Mouse (Mus musculus) forebrain, embryonic 16.5 days (tissue): Measurements from ENCODE around the gene Dus3l. TPM values are rescaled to one million over a fixed set of nuclear protein-coding genes. Genes with fewer than 3 reads are reported as not detected.

Source experiments
- ATAC-seq: fragments of 200-750 bp; cut with Nextera tagmentation; 2 replicates; pipeline ENCODE4 v1.8.0; 2017; ENCODE audit warnings: mild to moderate bottlenecking, moderate library complexity
- H3K27ac ChIP-seq: fragments of 300-500 bp; sonication (generic); 2 replicates; pipeline ENCODE4 v1.5.1; 2014; ENCODE audit warnings: low read length, control low read depth
- H3K27me3 ChIP-seq: fragments of 300-500 bp; sonication (generic); replicated peaks from 2 replicates; pipeline ENCODE4 v1.6.1; 2014; ENCODE audit warnings: low read length; ENCODE audit not compliant: control insufficient read depth, insufficient read depth
- H3K36me3 ChIP-seq: fragments of 300-500 bp; sonication (generic); 2 replicates; pipeline ENCODE4 v1.6.1; 2014; ENCODE audit not compliant: control insufficient read depth, insufficient read depth
- H3K4me1 ChIP-seq: fragments of 300-500 bp; sonication (generic); replicated peaks from 2 replicates; pipeline ENCODE4 v1.6.1; 2014; ENCODE audit warnings: low read length; ENCODE audit not compliant: control insufficient read depth, insufficient read depth
- H3K4me2 ChIP-seq: fragments of 300-500 bp; sonication (generic); 2 replicates; pipeline ENCODE4 v1.6.1; 2014; ENCODE audit warnings: mild to moderate bottlenecking, low read length, control low read depth
- H3K4me3 ChIP-seq: fragments of 300-500 bp; sonication (generic); replicated peaks from 2 replicates; pipeline ENCODE4 v1.5.1; 2014; ENCODE audit warnings: mild to moderate bottlenecking, low read length, control low read depth
- H3K9ac ChIP-seq: fragments of 300-500 bp; sonication (generic); replicated peaks from 2 replicates; pipeline ENCODE4 v1.6.1; 2014; ENCODE audit warnings: low read depth, low read length, control low read depth
- H3K9me3 ChIP-seq: fragments of 300-500 bp; sonication (generic); 2 replicates; pipeline ENCODE4 v1.6.1; 2016; ENCODE audit warnings: low read length; ENCODE audit not compliant: control insufficient read depth
- whole genome bisulfite sequencing: fragments of 180-500 bp; shearing (Covaris S2); extraction: QIAGEN DNeasy Blood & Tissue Kit; methylation state at CpG from one replicate; pipeline ENCODE4 v1.1.7; 2014; 5-methylcytosine and 5-hydroxymethylcytosine counted together
- polyA plus RNA-seq: library from polyadenylated mRNA; unstranded; fragments of >200 nt; fragmentation: Nextera tagmentation; extraction: Ambion mirVana; gene quantifications from 2 replicates; pipeline ENCODE4 v1.2.1, GENCODE M21; 2015

The Dus3l gene
- polyA plus RNA-seq, 1 experiment from 2014 or later: 90.4 TPM

- no peak overlapping the region for H3K4me3 ChIP-seq
- ATAC-seq: no peak
- no peak overlapping the region for H3K4me2 ChIP-seq
- H3K9me3 ChIP-seq: no peaks in the 10 kb centered on the region; the same call in 1 of the 2 replicates
- 0 out of 2 replicates have a peak, but pooled peaks cover 3% of the 10 kb centered on the region for H3K36me3 ChIP-seq
- no peak overlapping the region for H3K9ac ChIP-seq
- WGBS: 8% methylated on average over 7 of the region's 7 CpGs
- peaks cover 5% of the 10 kb centered on the region; the same call in 1 of the 2 replicates for H3K4me1 ChIP-seq
- no peak overlapping the region for H3K27ac ChIP-seq
- H3K27me3 ChIP-seq: no peaks in the 10 kb centered on the region
Observed at GRCm38 (mm10) chr17:56727029-56727649, 37.4 kb upstream of the Dus3l start.

- WGBS: 11% methylated on average over 12 of the region's 12 CpGs
- H3K4me2 ChIP-seq: no peak overlapping the region
- peaks cover 5% of the 10 kb centered on the region; the same call in 1 of the 2 replicates for H3K4me1 ChIP-seq
- H3K27ac ChIP-seq: no peak overlapping the region
- no peak overlapping the region for H3K9ac ChIP-seq
- no peaks in the 10 kb centered on the region; the same call in 1 of the 2 replicates for H3K9me3 ChIP-seq
- H3K27me3 ChIP-seq: no peaks in the 10 kb centered on the region
- no peak for ATAC-seq
- 0 out of 2 replicates have a peak, but pooled peaks cover 2% of the 10 kb centered on the region for H3K36me3 ChIP-seq
- H3K4me3 ChIP-seq: no peak overlapping the region
Observed at GRCm38 (mm10) chr17:56727659-56728058, 36.9 kb upstream of the Dus3l start.

- H3K4me2 ChIP-seq: no peak overlapping the region
- peaks cover 5% of the 10 kb centered on the region; the same call in 1 of the 2 replicates for H3K4me1 ChIP-seq
- no peaks in the 10 kb centered on the region for H3K27me3 ChIP-seq
- no peak overlapping the region for H3K4me3 ChIP-seq
- no peak overlapping the region for H3K9ac ChIP-seq
- 43% methylated on average over 12 of the region's 12 CpGs for WGBS
- no peaks in the 10 kb centered on the region for H3K36me3 ChIP-seq
- H3K27ac ChIP-seq: no peak overlapping the region
- ATAC-seq: no peak
- no peaks in the 10 kb centered on the region; the same call in 1 of the 2 replicates for H3K9me3 ChIP-seq
Observed at GRCm38 (mm10) chr17:56728117-56728516, 36.4 kb upstream of the Dus3l start.

- 35% methylated on average over 6 of the region's 6 CpGs for WGBS
- Histone ChIP-seq H3K27me3 (no peaks in the 10 kb centered on the region), H3K36me3 (no peaks in the 10 kb centered on the region), H3K9ac (no peak overlapping the region), H3K4me1 (peaks cover 5% of the 10 kb centered on the region; the same call in 1 of the 2 replicates), H3K4me3 (no peak overlapping the region), H3K27ac (no peak overlapping the region), H3K4me2 (no peak overlapping the region), H3K9me3 (no peaks in the 10 kb centered on the region; the same call in 1 of the 2 replicates)
- ATAC-seq: no peak
Observed at GRCm38 (mm10) chr17:56729151-56729550, 35.4 kb upstream of the Dus3l start.

- Histone ChIP-seq H3K36me3 (no peaks in the 10 kb centered on the region), H3K9ac (no peak overlapping the region), H3K4me3 (no peak overlapping the region), H3K27me3 (no peaks in the 10 kb centered on the region), H3K9me3 (no peaks in the 10 kb centered on the region; the same call in 1 of the 2 replicates), H3K4me2 (no peak overlapping the region), H3K27ac (no peak overlapping the region), H3K4me1 (peaks cover 5% of the 10 kb centered on the region; the same call in 1 of the 2 replicates)
- WGBS: 35% methylated on average over 2 of the region's 2 CpGs
- no peak for ATAC-seq
Observed at GRCm38 (mm10) chr17:56729656-56730055, 34.9 kb upstream of the Dus3l start.

- ATAC-seq: no peak
- 51% methylated on average over 8 of the region's 8 CpGs for WGBS
Observed at GRCm38 (mm10) chr17:56736534-56736933, 28.0 kb upstream of the Dus3l start.

GRCm38 (mm10) chr17:56738221-56738620 lies 26.3 kb upstream of the Dus3l start:
- Histone ChIP-seq H3K27me3 (no peaks in the 10 kb centered on the region), H3K4me2 (no peak overlapping the region), H3K4me1 (no peaks in the 10 kb centered on the region), H3K27ac (no peak overlapping the region), H3K36me3 (no peaks in the 10 kb centered on the region), H3K4me3 (no peak overlapping the region), H3K9me3 (no peaks in the 10 kb centered on the region), H3K9ac (no peak overlapping the region)
- ATAC-seq: no peak
- 85% methylated on average over 10 of the region's 10 CpGs for WGBS

More at GRCm38 (mm10) chr17:56736534-56736933, 28.0 kb upstream of the Dus3l start:
- no peaks in the 10 kb centered on the region for H3K36me3 ChIP-seq
- H3K4me1 ChIP-seq: no peaks in the 10 kb centered on the region
- H3K27ac ChIP-seq: no peak overlapping the region
- H3K9ac ChIP-seq: no peak overlapping the region
- no peak overlapping the region for H3K4me3 ChIP-seq
- H3K9me3 ChIP-seq: no peaks in the 10 kb centered on the region
- H3K4me2 ChIP-seq: no peak overlapping the region
- H3K27me3 ChIP-seq: no peaks in the 10 kb centered on the region

- no peak overlapping the region for H3K27ac ChIP-seq
- H3K36me3 ChIP-seq: no peaks in the 10 kb centered on the region
- H3K4me3 ChIP-seq: no peak overlapping the region
- no peak overlapping the region for H3K9ac ChIP-seq
- H3K4me2 ChIP-seq: no peak overlapping the region
- 0 out of 2 replicates have a peak, but pooled peaks cover under 1% of the 10 kb centered on the region for H3K9me3 ChIP-seq
- H3K27me3 ChIP-seq: no peaks in the 10 kb centered on the region
- WGBS: 82% methylated on average over 17 of the region's 17 CpGs
- ATAC-seq: no peak
- no peaks in the 10 kb centered on the region for H3K4me1 ChIP-seq
Observed at GRCm38 (mm10) chr17:56740118-56740787, 24.3 kb upstream of the Dus3l start.

GRCm38 (mm10) chr17:56740788-56741160 lies 23.8 kb upstream of the Dus3l start:
- WGBS: 80% methylated on average over 17 of the region's 17 CpGs
- Histone ChIP-seq H3K27me3 (no peaks in the 10 kb centered on the region), H3K4me2 (no peak overlapping the region), H3K4me3 (no peak overlapping the region), H3K27ac (no peak overlapping the region), H3K9ac (no peak overlapping the region), H3K4me1 (no peaks in the 10 kb centered on the region), H3K9me3 (0 out of 2 replicates have a peak, but pooled peaks cover 2% of the 10 kb centered on the region), H3K36me3 (no peaks in the 10 kb centered on the region)
- no peak for ATAC-seq
